Mouse (Mus musculus): Measurements from ENCODE around the gene Ptpn13.

Gene Ptpn13

DNA sequence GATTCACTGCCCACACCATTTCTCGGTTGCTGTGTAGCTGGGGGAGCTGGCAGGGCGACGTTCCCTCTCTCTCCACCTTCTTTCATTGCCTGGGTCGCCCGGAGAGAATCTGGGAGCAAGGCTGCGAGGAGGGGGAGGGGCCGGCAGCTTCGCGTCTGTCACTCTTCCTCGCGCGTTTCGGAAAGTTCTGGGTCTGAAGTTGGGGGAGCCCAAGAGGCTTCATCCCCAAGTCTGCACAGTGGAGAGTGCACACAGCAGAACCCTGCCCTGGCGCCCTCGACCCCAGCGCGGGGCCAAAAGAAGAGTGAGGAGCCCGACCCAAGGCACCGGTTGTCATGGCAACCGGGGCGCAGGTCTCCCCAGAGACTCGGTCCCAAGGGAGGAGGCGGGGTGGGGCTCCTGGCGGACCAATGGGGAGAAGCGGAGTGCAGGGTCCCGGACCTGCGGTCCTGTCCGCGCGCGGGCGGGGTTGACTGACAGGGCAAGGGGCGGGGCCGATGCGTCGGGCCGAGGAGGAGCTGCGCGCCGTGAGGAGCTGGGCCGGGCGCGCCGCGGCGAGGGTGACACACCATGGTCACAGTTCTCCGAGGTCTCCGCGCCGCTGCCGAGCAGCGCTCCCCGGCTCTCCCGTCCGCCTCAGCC, at the start of gene Ptpn13:
Gene Ptpn13 (plus strand): TSS at position 515 of the 642 bp plus-strand sequence.
- CTCF ChIA-PET: no interaction called here

GRCm38 (mm10) chr5:103375226-103375625, 49.8 kb upstream of the Ptpn13 start:
- CTCF ChIA-PET: no interaction called here

DNA sequence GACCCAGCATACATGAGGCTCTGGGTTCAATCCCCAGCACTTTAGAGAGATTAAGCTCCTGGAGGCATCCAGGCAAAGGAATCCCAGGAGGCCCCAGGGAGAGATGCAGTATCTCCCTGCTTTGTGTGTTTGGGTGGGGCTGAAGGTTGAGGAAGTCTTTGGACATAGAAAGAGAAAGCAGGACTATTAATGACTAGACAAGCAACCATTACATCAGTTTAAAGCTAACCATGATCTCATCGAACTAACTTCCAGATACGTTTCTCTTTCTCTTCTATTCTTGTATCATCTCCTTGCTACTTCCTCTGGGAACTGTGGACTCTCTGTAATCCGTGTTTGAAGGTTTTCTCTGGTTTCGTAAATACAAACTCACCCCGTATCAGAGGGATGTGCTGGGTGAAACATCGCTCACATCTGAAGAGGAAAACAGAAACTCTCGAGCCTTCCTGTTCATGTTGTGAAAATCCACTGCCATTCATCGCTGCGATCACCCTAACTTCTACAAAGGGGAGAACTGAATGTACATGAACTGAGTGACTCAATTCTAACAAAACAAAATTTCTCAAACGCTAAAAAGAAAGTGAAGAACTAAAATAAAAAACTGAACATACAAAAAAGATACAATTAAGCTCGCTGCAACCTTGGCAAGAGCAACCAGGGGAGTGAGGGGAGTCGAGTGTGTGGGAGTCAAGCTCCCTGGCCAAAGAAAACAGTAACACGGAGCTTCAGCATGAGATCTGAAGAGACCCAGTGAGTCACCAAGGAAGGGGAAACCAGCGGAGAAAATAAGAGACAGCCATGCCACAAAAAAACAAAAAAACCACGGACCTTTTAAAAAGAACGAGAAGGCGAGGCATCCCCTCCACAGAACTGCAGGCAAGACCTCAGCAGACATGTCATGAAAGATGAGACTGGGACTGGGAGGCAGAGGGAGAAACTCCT, 48.4 kb upstream of the Ptpn13 start:
- CTCF ChIA-PET: interaction anchor here (0.6 kb wide), 1 partner anchor 1587 kb away, joined by 4 read pairs; no protein-coding TSS in a partner anchor

- CTCF ChIA-PET: no interaction called here
Observed at GRCm38 (mm10) chr5:103377493-103378130, 47.4 kb upstream of the Ptpn13 start.

GRCm38 (mm10) chr5:103380785-103381527, 44.0 kb upstream of the Ptpn13 start:
- CTCF ChIA-PET: no interaction called here

GRCm38 (mm10) chr5:103382951-103383350, 42.0 kb upstream of the Ptpn13 start:
- CTCF ChIA-PET: no interaction called here

DNA sequence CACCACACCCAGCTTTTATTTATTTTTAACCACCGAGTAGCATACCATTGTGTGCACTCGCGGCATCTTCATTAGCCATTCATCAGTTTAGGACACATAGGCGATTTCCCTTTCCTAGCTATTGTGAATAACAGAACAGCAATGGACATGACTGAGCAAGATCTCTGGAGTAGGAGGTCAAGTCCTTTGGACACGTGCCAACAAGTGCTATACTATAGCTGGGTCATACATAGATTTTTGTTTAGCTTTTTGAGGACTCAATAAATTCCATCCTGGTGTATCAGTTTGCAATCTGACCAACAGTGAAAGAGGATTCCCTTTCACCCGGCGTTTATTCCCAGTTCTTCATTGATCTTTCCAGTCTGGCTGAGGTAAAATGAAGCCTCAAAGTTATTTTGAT, 41.0 kb upstream of the Ptpn13 start:
- CTCF ChIA-PET: no interaction called here

DNA sequence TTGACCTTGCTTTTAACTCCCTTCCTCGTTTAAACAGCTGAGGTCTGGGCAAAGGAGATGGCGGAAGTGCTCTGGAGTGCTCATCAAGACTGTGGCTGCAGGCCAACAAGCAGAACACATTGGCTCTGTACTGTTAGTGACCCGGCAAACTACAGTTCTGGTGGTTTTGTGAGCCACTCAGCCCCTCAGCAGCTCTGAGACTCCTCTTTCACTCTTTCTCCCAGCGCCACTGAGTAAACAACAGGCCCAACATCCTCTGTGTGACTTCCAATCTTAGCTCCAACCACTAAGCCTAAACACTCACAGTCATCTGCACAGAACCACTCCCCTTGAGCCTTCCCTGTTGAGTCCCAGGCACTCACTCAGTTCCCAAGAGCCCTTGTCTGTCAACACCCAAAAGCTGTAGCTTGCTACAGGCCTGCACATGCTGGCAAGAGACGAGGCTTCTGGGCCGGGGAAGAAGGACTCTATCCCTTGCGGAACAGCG, 37.4 kb upstream of the Ptpn13 start:
- CTCF ChIA-PET: no interaction called here

DNA sequence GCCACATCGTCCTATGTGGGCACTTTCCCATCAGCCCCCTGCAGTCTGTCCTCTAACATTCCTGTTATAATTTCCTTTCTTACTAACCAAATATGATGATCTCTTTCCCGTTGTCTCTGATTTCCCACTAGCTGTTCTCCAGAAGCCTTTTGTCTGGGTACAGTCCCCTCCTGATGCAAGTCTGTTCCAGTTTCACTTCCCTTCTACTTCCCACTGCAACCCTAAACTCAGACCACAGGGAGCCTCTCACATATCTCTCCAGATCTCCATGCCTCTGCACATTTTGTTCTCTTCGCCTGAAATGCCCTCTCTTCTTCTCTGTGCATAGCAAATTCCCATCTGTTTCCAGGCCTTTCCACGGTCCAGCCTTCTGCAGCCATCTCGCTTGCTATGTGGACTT, 35.6 kb upstream of the Ptpn13 start:
- CTCF ChIA-PET: no interaction called here

DNA sequence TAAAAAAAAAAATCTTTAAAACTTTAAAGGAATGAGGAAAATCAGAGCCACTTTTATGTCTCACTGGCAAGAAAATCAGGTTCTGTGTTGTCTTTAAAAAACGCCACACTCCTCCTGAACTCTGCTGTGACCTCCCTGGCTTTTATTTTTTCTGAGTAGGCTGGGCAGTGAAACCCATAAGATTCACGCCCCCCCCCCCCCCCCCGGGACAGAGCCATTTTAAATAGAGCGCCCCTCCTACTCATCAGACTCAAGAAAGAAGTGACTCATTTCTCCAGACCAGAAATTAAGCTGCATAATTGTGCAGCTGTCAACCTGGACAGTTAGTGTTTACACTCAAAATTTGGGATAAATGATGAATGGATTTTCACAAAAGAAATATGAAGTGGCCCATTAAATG, 31.8 kb upstream of the Ptpn13 start:
- CTCF ChIA-PET: no interaction called here

GRCm38 (mm10) chr5:103393752-103394151, 31.2 kb upstream of the Ptpn13 start:
- CTCF ChIA-PET: no interaction called here

DNA sequence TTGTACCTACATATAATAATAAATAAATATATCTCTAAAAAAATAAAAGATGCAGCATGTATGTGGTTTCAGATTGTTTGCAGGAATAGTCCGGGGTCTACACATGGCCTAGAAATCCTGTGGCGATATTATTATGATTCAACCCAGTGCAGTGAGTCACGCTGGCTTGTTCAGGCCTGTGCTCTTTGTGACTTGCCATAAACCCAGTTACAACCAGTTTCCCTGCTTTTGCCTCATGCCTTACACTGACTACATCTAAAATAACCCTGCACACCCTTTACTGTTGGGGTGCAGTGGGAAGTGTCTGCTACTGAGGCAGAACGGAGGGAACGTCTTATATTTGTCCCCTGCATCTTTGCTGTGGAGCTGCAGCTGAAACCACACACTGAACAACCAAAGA, 29.3 kb upstream of the Ptpn13 start:
- CTCF ChIA-PET: no interaction called here

DNA sequence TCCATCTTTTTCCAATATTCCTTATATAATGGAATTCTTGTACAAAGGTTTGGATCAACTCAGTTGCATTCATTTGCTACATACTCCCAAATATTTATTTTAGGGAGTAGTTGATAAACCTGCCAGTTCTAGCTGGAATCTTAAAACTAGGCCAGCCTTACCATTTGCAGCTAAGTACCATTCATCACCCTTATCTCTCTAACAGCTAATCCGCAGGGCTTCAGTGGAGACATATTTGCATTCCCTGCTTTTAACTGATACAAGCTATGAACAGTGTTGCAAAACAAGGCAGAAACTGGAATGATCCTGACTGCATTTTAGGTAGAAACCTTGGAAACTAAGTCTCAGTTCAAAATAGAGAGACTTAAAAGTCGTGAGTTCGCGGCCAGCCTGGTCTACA, 27.6 kb upstream of the Ptpn13 start:
- CTCF ChIA-PET: no interaction called here

DNA sequence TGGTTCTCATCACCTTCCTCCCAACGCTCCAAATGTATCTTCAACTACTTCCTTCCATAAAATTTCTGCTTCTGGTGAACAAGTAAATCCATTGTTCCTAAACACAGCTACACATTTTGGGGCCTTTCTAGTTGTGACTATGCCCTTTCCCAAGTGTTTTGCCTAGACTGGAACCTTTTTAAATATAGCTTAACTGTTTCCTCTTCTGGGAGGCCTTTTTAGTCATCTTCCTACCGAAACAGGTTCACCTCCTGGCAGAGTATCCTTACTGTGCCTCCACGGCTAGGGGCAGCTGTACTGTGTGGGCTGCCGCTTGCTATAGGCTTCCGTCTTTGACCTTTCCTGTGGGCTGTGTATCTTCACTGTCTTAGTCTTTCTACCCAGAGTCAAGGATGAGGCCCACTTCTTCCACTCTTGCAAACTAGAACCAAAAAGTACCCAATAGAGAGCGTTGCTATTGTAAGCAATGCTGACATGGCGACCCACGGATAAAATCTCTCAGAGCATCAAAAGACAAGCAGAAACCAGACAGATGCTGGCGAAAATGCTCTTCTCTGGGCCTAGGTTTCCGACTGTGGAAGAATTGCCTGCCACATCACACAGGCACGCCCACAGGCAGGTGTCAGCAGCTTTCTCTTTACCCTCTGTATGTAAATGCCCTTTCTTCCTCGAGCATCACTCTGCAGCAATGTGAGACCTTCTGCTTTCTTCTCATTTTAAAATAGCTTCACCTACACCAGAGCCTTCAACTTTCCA, 20.6 kb upstream of the Ptpn13 start:
- CTCF ChIA-PET: no interaction called here

- CTCF ChIA-PET: no interaction called here
Observed at GRCm38 (mm10) chr5:103405921-103406320, 19.1 kb upstream of the Ptpn13 start.

- CTCF ChIA-PET: no interaction called here
Observed at GRCm38 (mm10) chr5:103412020-103412747, 12.8 kb upstream of the Ptpn13 start.

GRCm38 (mm10) chr5:103414542-103414941, 10.4 kb upstream of the Ptpn13 start:
- CTCF ChIA-PET: no interaction called here

GRCm38 (mm10) chr5:103418009-103418408, 7.0 kb upstream of the Ptpn13 start:
- CTCF ChIA-PET: no interaction called here

DNA sequence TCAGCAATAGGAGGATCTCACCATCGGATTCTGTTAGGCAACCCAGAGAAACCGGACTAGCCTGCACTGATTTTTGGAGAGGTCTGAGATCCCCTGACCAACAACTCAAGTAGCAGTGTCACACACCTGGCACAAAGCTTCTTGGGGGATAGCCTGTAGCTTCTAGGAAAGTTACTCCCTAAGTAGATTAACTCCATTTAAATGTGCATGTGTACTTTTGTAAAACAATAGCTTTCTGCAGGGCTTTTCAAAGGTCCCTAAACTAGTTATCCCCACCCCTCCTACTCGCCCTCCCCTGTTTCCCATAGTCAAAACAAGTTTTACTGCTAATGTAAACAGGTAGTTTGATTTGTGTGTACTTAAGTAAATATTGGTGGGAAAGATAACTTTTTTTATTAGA, 6.1 kb upstream of the Ptpn13 start:
- CTCF ChIA-PET: no interaction called here

DNA sequence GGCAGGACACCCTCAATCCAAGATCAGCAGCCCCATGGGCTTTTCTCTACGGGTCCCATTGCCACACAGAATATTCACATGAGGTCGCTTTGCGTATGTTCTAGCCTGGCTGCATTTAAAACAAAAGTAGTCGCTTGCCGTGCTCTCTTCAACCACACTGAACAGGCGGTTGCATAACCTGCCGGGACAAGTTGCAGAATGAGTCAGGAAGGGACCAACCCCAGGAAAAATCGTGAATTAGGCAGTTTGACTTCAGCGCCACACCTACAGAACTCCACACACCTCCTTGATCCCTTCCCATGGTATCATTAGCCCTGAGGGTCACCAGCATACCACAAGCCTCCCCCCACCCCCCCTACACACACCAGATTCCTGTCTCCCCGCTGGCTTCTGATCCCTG, 4.4 kb upstream of the Ptpn13 start:
- CTCF ChIA-PET: no interaction called here

- CTCF ChIA-PET: no interaction called here
Observed at GRCm38 (mm10) chr5:103422609-103423008, 2.4 kb upstream of the Ptpn13 start.

Data from spleen, embryonic (tissue).